Mouse (Mus musculus): ENCODE results near the gene Grik4.

DNA sequence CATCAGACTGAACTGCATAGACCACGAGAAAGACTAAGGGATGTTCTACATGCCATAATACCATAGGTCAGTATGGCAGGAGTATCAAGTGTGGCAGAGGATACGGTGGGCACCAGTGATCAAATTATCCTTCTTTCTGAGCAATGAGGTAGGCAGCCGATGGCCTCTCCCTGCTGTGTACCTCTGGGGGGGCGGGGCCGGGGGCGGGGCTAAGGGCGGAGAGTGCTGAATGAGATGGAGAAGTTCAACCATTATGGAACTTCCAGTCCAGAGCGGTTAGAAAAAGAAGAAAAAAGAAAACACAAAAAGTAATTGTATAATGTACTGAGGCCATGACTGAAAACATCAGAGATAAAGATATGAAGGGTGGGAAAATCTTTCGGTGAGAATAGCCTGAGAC, 74.0 kb downstream of the Grik4 start:
- TF ChIP-seq CTCF (conservative IDR thresholded peaks at IDR 0.05 in 1 of 2, IDR thresholded peaks at IDR 0.05 in 1 of 2; ENCODE audit: low read depth in 2 of 2, low read length in 2 of 2) (no peak), POLR2A (IDR thresholded peaks at IDR 0.05; ENCODE audit: low read depth, low read length) (no peak), USF1 (IDR thresholded peaks at IDR 0.05; ENCODE audit: low read depth, low read length) (no peak), ETS1 (conservative IDR thresholded peaks at IDR 0.05; ENCODE audit: low read depth, low read length) (no peak), CHD2 (IDR thresholded peaks at IDR 0.05; ENCODE audit: low read length) (no peak), MAX (IDR thresholded peaks at IDR 0.05; ENCODE audit: low read length) (no peak)

Data from CH12.LX (cell line).